Mouse (Mus musculus) CH12.LX (cell line): ENCODE measurements at regions not wholly inside any gene's neighbourhood (a gene's known extent, or its start where the extent isn't known, plus 50 kb on each side); places are given as distances from the start of the nearest gene placed in this dataset.

Source experiments
- DNase-seq: peaks from one replicate; pipeline ENCODE4 v3.0.0-alpha.2; 2013; ENCODE audit errors: extremely low read depth
- H3K27ac ChIP-seq: 2 replicates; pipeline ENCODE4 v1.5.1; 2012; ENCODE audit warnings: low read depth, mild to moderate bottlenecking, control low read depth, moderate library complexity; ENCODE audit not compliant: insufficient read depth
- H3K27me3 ChIP-seq: replicated peaks from 2 replicates; pipeline ENCODE3; 2012; ENCODE audit warnings: inconsistent platforms
- H3K36me3 ChIP-seq, 2 experiments: replicated peaks in 1 of 2; 2 replicates each; pipeline versions ENCODE3 to v1.6.1; 2012; ENCODE audit warnings: inconsistent platforms in 1 of 2, low read length in 1 of 2, mild to moderate bottlenecking in 1 of 2, mixed read lengths in 1 of 2, moderate library complexity in 1 of 2; ENCODE audit not compliant: control insufficient read depth in 1 of 2, insufficient read depth in 1 of 2
- H3K4me1 ChIP-seq, 2 experiments: 2 replicates each; pipeline ENCODE4 v1.6.1; 2012; ENCODE audit warnings: inconsistent platforms in 1 of 2, moderate library complexity in 1 of 2; ENCODE audit not compliant: insufficient read depth in 2 of 2, control insufficient read depth in 1 of 2
- H3K4me2 ChIP-seq: 2 replicates; pipeline ENCODE4 v1.6.1; 2012; ENCODE audit warnings: low read depth, mild to moderate bottlenecking, control low read depth; ENCODE audit not compliant: poor library complexity, insufficient read depth, severe bottlenecking
- H3K4me3 ChIP-seq, 3 experiments: fragments of 150-350 bp in 1 of 3; sonication (generic) in 1 of 3; replicated peaks in 1 of 3; 2 replicates each; pipeline versions ENCODE3 to v1.5.1; 2011 to 2012; ENCODE audit warnings: low read depth in 2 of 3, low read length in 2 of 3, mild to moderate bottlenecking in 2 of 3, moderate library complexity in 2 of 3, control low read depth in 1 of 3, improper control_type of control experiment in 1 of 3, inconsistent platforms in 1 of 3, mixed read lengths in 1 of 3; ENCODE audit not compliant: poor library complexity in 1 of 3
- H3K79me2 ChIP-seq: replicated peaks from 2 replicates; pipeline ENCODE4 v1.6.1; 2012; ENCODE audit warnings: mild to moderate bottlenecking, moderate library complexity; ENCODE audit not compliant: control insufficient read depth, poor library complexity, insufficient read depth, severe bottlenecking; ENCODE audit errors: extremely low read depth
- H3K9ac ChIP-seq: 2 replicates; pipeline ENCODE4 v1.6.1; 2012; ENCODE audit warnings: low read depth, mild to moderate bottlenecking, control low read depth, moderate library complexity; ENCODE audit not compliant: insufficient read depth
- H3K9me3 ChIP-seq: replicated peaks from 2 replicates; pipeline ENCODE3; 2012; ENCODE audit warnings: low read length, inconsistent platforms, mixed read lengths
- CTCF ChIP-seq, 2 experiments: IDR thresholded peaks in 1 of 2; conservative IDR thresholded peaks in 1 of 2; 2 replicates each; pipeline ENCODE4 v1.5.1; 2011 to 2012; ENCODE audit warnings: low read depth in 2 of 2, low read length in 2 of 2, improper control_type of control experiment in 1 of 2, inconsistent platforms in 1 of 2, mild to moderate bottlenecking in 1 of 2, moderate library complexity in 1 of 2
- E2F4 ChIP-seq: IDR thresholded peaks from 2 replicates; pipeline ENCODE4 v1.6.1; 2011; ENCODE audit warnings: low read depth, low read length, improper control_type of control experiment; ENCODE audit not compliant: insufficient replicate concordance
- ETS1 ChIP-seq: conservative IDR thresholded peaks from 2 replicates; pipeline ENCODE4 v1.6.1; 2012; ENCODE audit warnings: low read depth, mild to moderate bottlenecking, inconsistent platforms, low read length, improper control_type of control experiment, moderate library complexity
- GABPA ChIP-seq: IDR thresholded peaks from 2 replicates; pipeline ENCODE4 v1.6.1; 2012; ENCODE audit warnings: low read depth, low read length, improper control_type of control experiment, inconsistent platforms; ENCODE audit not compliant: insufficient replicate concordance
- HCFC1 ChIP-seq: IDR thresholded peaks from 2 replicates; pipeline ENCODE4 v1.6.1; 2012; ENCODE audit warnings: low read depth, mild to moderate bottlenecking, inconsistent platforms, low read length, improper control_type of control experiment
- IRF4 ChIP-seq: IDR thresholded peaks from 2 replicates; pipeline ENCODE4 v1.6.1; 2014; ENCODE audit warnings: low read depth, mild to moderate bottlenecking, inconsistent platforms, low read length, improper control_type of control experiment
- JUN ChIP-seq: IDR thresholded peaks from 2 replicates; pipeline ENCODE4 v1.6.1; 2011; ENCODE audit warnings: low read depth, mild to moderate bottlenecking, low read length, improper control_type of control experiment, moderate library complexity; ENCODE audit not compliant: insufficient read depth
- JUND ChIP-seq: conservative IDR thresholded peaks from 2 replicates; pipeline ENCODE4 v1.6.1; 2011; ENCODE audit warnings: low read depth, low read length, improper control_type of control experiment
- KAT2A ChIP-seq: IDR thresholded peaks from 2 replicates; pipeline ENCODE4 v1.6.1; 2012; ENCODE audit warnings: low read length, improper control_type of control experiment, inconsistent platforms; ENCODE audit not compliant: insufficient replicate concordance
- MAX ChIP-seq: IDR thresholded peaks from 2 replicates; pipeline ENCODE4 v1.6.1; 2011; ENCODE audit warnings: low read length, improper control_type of control experiment
- MAZ ChIP-seq: IDR thresholded peaks from 2 replicates; pipeline ENCODE4 v1.6.1; 2012; ENCODE audit warnings: low read depth, mild to moderate bottlenecking, inconsistent platforms, low read length, improper control_type of control experiment, moderate library complexity
- MEF2A ChIP-seq: IDR thresholded peaks from 2 replicates; pipeline ENCODE4 v1.6.1; 2014; ENCODE audit warnings: low read depth, mild to moderate bottlenecking, inconsistent platforms, low read length, improper control_type of control experiment, borderline replicate concordance
- MXI1 ChIP-seq: IDR thresholded peaks from 2 replicates; pipeline ENCODE4 v1.6.1; 2011; ENCODE audit warnings: mild to moderate bottlenecking, low read depth, low read length, improper control_type of control experiment
- MYC ChIP-seq: IDR thresholded peaks from 2 replicates; pipeline ENCODE4 v1.6.1; 2011; ENCODE audit warnings: low read depth, mild to moderate bottlenecking, improper control_type of control experiment, low read length
- NELFE ChIP-seq: IDR thresholded peaks from 2 replicates; pipeline ENCODE4 v1.6.1; 2011; ENCODE audit warnings: low read depth, low read length, improper control_type of control experiment
- NRF1 ChIP-seq: IDR thresholded peaks from 2 replicates; pipeline ENCODE4 v1.6.1; 2014; ENCODE audit warnings: low read depth, mild to moderate bottlenecking, inconsistent platforms, low read length, improper control_type of control experiment, moderate library complexity
- PAX5 ChIP-seq: IDR thresholded peaks from 2 replicates; pipeline ENCODE4 v1.6.1; 2012; ENCODE audit warnings: low read length, inconsistent platforms, mixed read lengths
- POLR2A ChIP-seq: IDR thresholded peaks from 2 replicates; pipeline ENCODE4 v1.6.1; 2011; ENCODE audit warnings: low read depth, mild to moderate bottlenecking, improper control_type of control experiment, low read length
- POLR2AphosphoS2 ChIP-seq: IDR thresholded peaks from 2 replicates; pipeline ENCODE4 v1.6.1; 2011; ENCODE audit warnings: low read depth, low read length, improper control_type of control experiment
- RCOR1 ChIP-seq: conservative IDR thresholded peaks from 2 replicates; pipeline ENCODE4 v1.6.1; 2012; ENCODE audit warnings: low read depth, mild to moderate bottlenecking, inconsistent platforms, low read length, improper control_type of control experiment
- SIN3A ChIP-seq: IDR thresholded peaks from 2 replicates; pipeline ENCODE4 v1.6.1; 2012; ENCODE audit warnings: low read length, improper control_type of control experiment, inconsistent platforms
- TBP ChIP-seq: conservative IDR thresholded peaks from 2 replicates; pipeline ENCODE4 v1.6.1; 2011; ENCODE audit warnings: low read depth, low read length, improper control_type of control experiment
- TCF12 ChIP-seq: IDR thresholded peaks from 2 replicates; pipeline ENCODE4 v1.6.1; 2014; ENCODE audit warnings: low read depth, mild to moderate bottlenecking, inconsistent platforms, low read length, improper control_type of control experiment
- UBTF ChIP-seq: IDR thresholded peaks from 2 replicates; pipeline ENCODE4 v1.6.1; 2012; ENCODE audit warnings: low read depth, mild to moderate bottlenecking, inconsistent platforms, low read length, improper control_type of control experiment, moderate library complexity
- ZC3H11A ChIP-seq: IDR thresholded peaks from 2 replicates; pipeline ENCODE4 v1.6.1; 2012; ENCODE audit warnings: low read depth, mild to moderate bottlenecking, inconsistent platforms, low read length, improper control_type of control experiment
- ZMIZ1 ChIP-seq: IDR thresholded peaks from 2 replicates; pipeline ENCODE4 v1.6.1; 2012; ENCODE audit warnings: low read depth, mild to moderate bottlenecking, inconsistent platforms, low read length, improper control_type of control experiment
- ZNF384 ChIP-seq: IDR thresholded peaks from 2 replicates; pipeline ENCODE4 v1.6.1; 2012; ENCODE audit warnings: low read depth, low read length, improper control_type of control experiment, inconsistent platforms
- dilution Hi-C: fragments of 300-500 bp; cut with MboI; formaldehyde crosslinking; loops from 2 replicates; pipeline ENCODE4 v1.14.3; 2020; ENCODE audit warnings: low sequenced_read_pairs; ENCODE audit not compliant: extremely low pct_unique_long_range_greater_than_20kb, extremely low pct_ligation_motif_present
- in situ Hi-C: fragments of 300-500 bp; cut with MboI; formaldehyde crosslinking; loops from 3 replicates; pipeline ENCODE4 v1.14.3; 2019; ENCODE audit warnings: low sequenced_read_pairs, low pct_ligation_motif_present, low pct_unique_long_range_greater_than_20kb, mixed read lengths

GRCm38 (mm10) chr17:88864631-88865030, 72.8 kb upstream of the Lhcgr start:
- dilution Hi-C loops (no loop called here), in situ Hi-C loops (no loop called here)
- Histone ChIP-seq H3K36me3 (no peaks in the 10 kb centered on the region), H3K9ac (no peak overlapping the region), H3K27me3 (no peaks in the 10 kb centered on the region), H3K79me2 (no peaks in the 10 kb centered on the region), H3K27ac (no peak overlapping the region), H3K4me1 (no peaks in the 10 kb centered on the region), H3K9me3 (no peaks in the 10 kb centered on the region), H3K4me3 (no peak overlapping the region), H3K4me2 (no peak overlapping the region)
- no peak for TF ChIP-seq MXI1
- TF ChIP-seq POLR2A = no peak
- no peak for TF ChIP-seq ZNF384
- TF ChIP-seq MAZ = no peak
- no peak for TF ChIP-seq PAX5
- TF ChIP-seq IRF4 = no peak
- TF ChIP-seq JUN = no peak
- TF ChIP-seq MYC = no peak
- no peak for TF ChIP-seq MAX
- no peak for TF ChIP-seq E2F4
- TF ChIP-seq ZMIZ1 = no peak
- no peak for TF ChIP-seq HCFC1
- TF ChIP-seq CTCF (conservative IDR thresholded peaks at IDR 0.05 in 1 of 2, IDR thresholded peaks at IDR 0.05 in 1 of 2; ENCODE audit: low read depth in 2 of 2, low read length in 2 of 2) = no peak
- TF ChIP-seq TCF12 = no peak
- TF ChIP-seq MEF2A = no peak
- no peak for TF ChIP-seq ETS1
- DNase-seq = no peak

DNA sequence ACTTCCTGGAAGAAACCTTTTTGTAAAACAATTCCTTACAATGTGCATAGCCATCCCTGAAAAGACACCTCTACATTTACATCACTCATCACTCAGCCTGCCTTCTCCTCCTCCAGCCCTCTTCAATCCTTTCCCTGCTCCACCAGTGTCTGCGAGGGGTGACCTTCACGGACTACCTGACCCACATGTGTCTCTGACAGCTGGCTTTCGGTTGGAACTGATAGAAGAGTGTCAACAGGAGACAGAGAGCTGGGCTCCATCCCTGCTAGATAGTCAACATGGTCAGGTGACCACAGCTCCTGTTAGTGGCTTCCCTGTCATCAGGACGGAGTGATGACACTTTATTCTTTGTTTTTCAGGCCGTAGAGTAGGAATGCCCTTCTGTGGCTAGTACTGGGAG, 72.4 kb upstream of the Lhcgr start:
- Histone ChIP-seq H3K9me3 (no peaks in the 10 kb centered on the region), H3K4me1 (no peaks in the 10 kb centered on the region), H3K4me3 (no peak overlapping the region), H3K36me3 (no peaks in the 10 kb centered on the region), H3K27me3 (no peaks in the 10 kb centered on the region), H3K27ac (no peak overlapping the region), H3K9ac (no peak overlapping the region), H3K79me2 (no peaks in the 10 kb centered on the region), H3K4me2 (no peak overlapping the region)
- in situ Hi-C loops = no loop called here
- no peak for DNase-seq
- dilution Hi-C loops = no loop called here
- no peak for TF ChIP-seq NRF1
- no peak for TF ChIP-seq MYC
- TF ChIP-seq POLR2A = no peak
- TF ChIP-seq IRF4 = no peak
- no peak for TF ChIP-seq HCFC1
- no peak for TF ChIP-seq JUN
- no peak for TF ChIP-seq SIN3A
- no peak for TF ChIP-seq UBTF
- TF ChIP-seq GABPA = no peak
- TF ChIP-seq KAT2A = no peak
- TF ChIP-seq ZMIZ1 = no peak
- no peak for TF ChIP-seq JUND
- no peak for TF ChIP-seq ZC3H11A
- no peak for TF ChIP-seq ZNF384
- no peak for TF ChIP-seq NELFE
- TF ChIP-seq MXI1 = no peak
- no peak for TF ChIP-seq TBP
- no peak for TF ChIP-seq POLR2AphosphoS2
- TF ChIP-seq RCOR1 = no peak
